Mouse (Mus musculus) MEL (cell line): ENCODE results near the gene Fam173b.

Source experiments
- CHD1 ChIP-seq: IDR thresholded peaks from 2 replicates; pipeline ENCODE4 v1.6.1; 2012; ENCODE audit warnings: low read depth, mild to moderate bottlenecking, inconsistent platforms, low read length, improper control_type of control experiment
- CHD2 ChIP-seq: IDR thresholded peaks from 2 replicates; pipeline ENCODE4 v1.6.1; 2011; ENCODE audit warnings: low read length, improper control_type of control experiment
- CTCF ChIP-seq, 3 experiments: IDR thresholded peaks in 2 of 3; conservative IDR thresholded peaks in 1 of 3; 2 replicates each; pipeline ENCODE4 v1.5.1; 2011 to 2012; ENCODE audit warnings: low read length in 3 of 3, low read depth in 2 of 3, mild to moderate bottlenecking in 2 of 3, improper control_type of control experiment in 1 of 3, inconsistent platforms in 1 of 3, mixed read lengths in 1 of 3, moderate library complexity in 1 of 3; ENCODE audit not compliant: control insufficient read depth in 1 of 3, insufficient read depth in 1 of 3, poor library complexity in 1 of 3, severe bottlenecking in 1 of 3
- ELF1 ChIP-seq: IDR thresholded peaks from 2 replicates; pipeline ENCODE4 v1.6.1; 2014; ENCODE audit warnings: low read depth, mild to moderate bottlenecking, inconsistent platforms, low read length, improper control_type of control experiment, moderate library complexity
- GATA1 ChIP-seq: IDR thresholded peaks from 2 replicates; pipeline ENCODE4 v1.6.1; 2011; ENCODE audit warnings: low read depth, low read length, improper control_type of control experiment
- KAT2A ChIP-seq: conservative IDR thresholded peaks from 2 replicates; pipeline ENCODE4 v1.6.1; 2012; ENCODE audit warnings: low read depth, low read length, improper control_type of control experiment, inconsistent platforms
- MAZ ChIP-seq: IDR thresholded peaks from 2 replicates; pipeline ENCODE4 v1.6.1; 2012; ENCODE audit warnings: low read depth, mild to moderate bottlenecking, inconsistent platforms, low read length, improper control_type of control experiment
- NRF1 ChIP-seq: IDR thresholded peaks from 2 replicates; pipeline ENCODE4 v1.6.1; 2014; ENCODE audit warnings: low read depth, mild to moderate bottlenecking, inconsistent platforms, low read length, improper control_type of control experiment, moderate library complexity; ENCODE audit not compliant: poor library complexity, insufficient read depth, severe bottlenecking
- TAL1 ChIP-seq: IDR thresholded peaks from 2 replicates; pipeline ENCODE4 v1.6.1; 2012; ENCODE audit warnings: mild to moderate bottlenecking, inconsistent platforms, low read length, moderate library complexity, mixed read lengths
- TCF12 ChIP-seq: IDR thresholded peaks from 2 replicates; pipeline ENCODE4 v1.6.1; 2014; ENCODE audit warnings: low read depth, mild to moderate bottlenecking, inconsistent platforms, low read length, improper control_type of control experiment, moderate library complexity
- UBTF ChIP-seq: IDR thresholded peaks from 2 replicates; pipeline ENCODE4 v1.6.1; 2012; ENCODE audit warnings: low read depth, mild to moderate bottlenecking, inconsistent platforms, low read length, improper control_type of control experiment, moderate library complexity, borderline replicate concordance; ENCODE audit not compliant: insufficient read depth
- USF2 ChIP-seq, 2 experiments: IDR thresholded peaks; 2 replicates each; pipeline ENCODE4 v1.6.1; 2011 to 2012; ENCODE audit warnings: improper control_type of control experiment in 2 of 2, low read length in 2 of 2, borderline replicate concordance in 1 of 2, inconsistent platforms in 1 of 2, low read depth in 1 of 2, mild to moderate bottlenecking in 1 of 2; ENCODE audit not compliant: insufficient read depth in 1 of 2

GRCm38 (mm10) chr15:31660133-31660795 lies 58.6 kb downstream of the Fam173b start:
- TF ChIP-seq CTCF (IDR thresholded peaks at IDR 0.05 in 2 of 3, conservative IDR thresholded peaks at IDR 0.05 in 1 of 3; ENCODE audit: control insufficient read depth in 1 of 3, insufficient read depth in 1 of 3, low read depth in 2 of 3, low read length in 3 of 3, poor library complexity in 1 of 3, severe bottlenecking in 1 of 3) (no peak), KAT2A (no peak), UBTF (no peak), NRF1 (no peak), ELF1 (no peak), TCF12 (no peak), TAL1 (no peak), CHD2 (no peak), USF2 (IDR thresholded peaks at IDR 0.05; ENCODE audit: borderline replicate concordance in 1 of 2, insufficient read depth in 1 of 2, low read depth in 1 of 2, low read length in 2 of 2) (no peak), CHD1 (no peak), GATA1 (no peak), MAZ (no peak)
